In the genomic region with DNA sequence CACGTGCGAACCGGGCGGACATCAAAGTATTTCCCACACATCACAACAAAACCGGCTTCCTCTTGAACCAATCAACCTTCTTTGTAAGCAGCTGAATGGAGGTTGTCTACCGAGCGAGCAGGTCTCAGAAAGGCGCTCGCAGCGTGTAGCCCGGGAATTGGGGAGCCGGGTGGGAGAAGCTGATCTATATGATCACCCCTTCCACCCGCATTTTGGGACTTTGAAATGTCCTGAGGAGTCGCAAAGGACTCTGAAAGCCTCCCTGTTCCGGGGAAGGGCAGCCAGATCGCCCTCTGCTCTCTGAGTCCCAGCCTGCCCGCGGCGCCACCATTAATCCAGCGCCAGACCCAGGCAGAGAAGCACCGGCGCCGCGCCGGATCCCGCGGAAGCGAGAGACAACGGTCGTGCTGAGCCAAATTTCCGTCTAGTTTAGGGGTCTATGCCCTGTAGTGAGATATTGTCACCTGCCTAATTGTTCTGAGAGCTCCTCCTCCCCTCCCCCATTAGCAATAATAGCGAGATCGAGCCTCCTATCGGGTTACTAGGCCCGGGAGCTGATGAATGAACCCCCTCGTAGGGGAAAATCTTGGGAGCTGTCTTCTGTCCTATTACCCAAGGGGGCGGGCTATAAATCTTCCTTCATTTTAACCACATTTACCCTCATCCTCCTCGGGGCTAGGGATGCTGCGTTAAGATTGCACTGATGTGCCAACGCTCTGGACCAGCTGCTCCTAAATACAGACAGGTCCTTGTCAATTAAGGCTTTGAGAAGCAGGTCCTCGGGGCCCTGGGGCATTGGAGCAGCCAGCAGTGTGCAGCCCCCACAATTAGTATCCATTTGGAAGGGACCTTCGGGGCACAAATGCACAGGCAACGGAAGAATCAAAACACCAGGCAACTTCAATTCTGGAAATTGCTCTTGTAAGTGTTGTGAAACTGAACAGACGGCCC, we compare ENCODE assay signal across 10 mouse cellular contexts. TPM values are rescaled to one million over a fixed set of nuclear protein-coding genes. Genes with fewer than 3 reads are reported as not detected.
DNase-seq lines count a peak whose midpoint lies in the region; ATAC-seq lines count a peak whose summit lies in the region.
"Had no signal": no experiment of that assay in that cellular context is flagged by ENCODE, and none has a peak within 500 bp of the region (broad histone marks: within the 10 kb centered on the region; RNA-seq: fewer than 3 reads in every experiment).

No protein-coding gene starts in this region.

- no peak overlapping the region for H3K27ac ChIP-seq in embryonic facial prominence, embryonic 11.5 days (replicated peaks; ENCODE audit: low read depth, low read length)
- peak overlapping the region; percentile 61 for H3K27ac ChIP-seq in intestine, embryonic 14.5 days (ENCODE audit: low read depth)
- no peak overlapping the region for H3K27ac ChIP-seq in midbrain, embryonic 15.5 days

- peaks cover 3% of the 10 kb centered on the region; the same call in 1 of the 2 replicates for H3K9me3 ChIP-seq in embryonic facial prominence, embryonic 11.5 days (replicated peaks; ENCODE audit: control insufficient read depth, low read length)
- peaks cover 7% of the 10 kb centered on the region for H3K9me3 ChIP-seq in intestine, embryonic 14.5 days (ENCODE audit: control insufficient read depth, low read length)
- no peaks in the 10 kb centered on the region for H3K9me3 ChIP-seq in midbrain, embryonic 15.5 days

- no peaks in the 10 kb centered on the region for H3K36me3 ChIP-seq in embryonic facial prominence, embryonic 11.5 days (replicated peaks; ENCODE audit: control insufficient read depth, insufficient read depth, low read depth, low read length)
- no peaks in the 10 kb centered on the region for H3K36me3 ChIP-seq in intestine, embryonic 14.5 days (ENCODE audit: control insufficient read depth, insufficient read depth, low read length)
- no peaks in the 10 kb centered on the region for H3K36me3 ChIP-seq in midbrain, embryonic 15.5 days (replicated peaks)

- intact Hi-C loops in left cerebral cortex, postnatal 14 days (cut with DNase I), result no loop called here

- WGBS in embryonic facial prominence, embryonic 11.5 days, result under 1% methylated on average over 44 of the region's 44 CpGs
- 1% methylated on average over 44 of the region's 44 CpGs for WGBS in intestine, embryonic 14.5 days
- WGBS in midbrain, embryonic 15.5 days, result 2% methylated on average over 44 of the region's 44 CpGs

- no peaks in the 10 kb centered on the region; the same call in 1 of the 2 replicates for H3K4me1 ChIP-seq in embryonic facial prominence, embryonic 11.5 days (ENCODE audit: control insufficient read depth, insufficient read depth, low read length)
- H3K4me1 ChIP-seq in intestine, embryonic 14.5 days (replicated peaks; ENCODE audit: control insufficient read depth, insufficient read depth, low read length), result 0 out of 2 replicates have a peak, but pooled peaks cover 2% of the 10 kb centered on the region
- H3K4me1 ChIP-seq in midbrain, embryonic 15.5 days, result peaks cover 11% of the 10 kb centered on the region

- no peak overlapping the region for H3K9ac ChIP-seq in embryonic facial prominence, embryonic 11.5 days (replicated peaks; ENCODE audit: low read length)
- no peak overlapping the region for H3K9ac ChIP-seq in intestine, embryonic 14.5 days (ENCODE audit: low read length)
- no peak overlapping the region for H3K9ac ChIP-seq in midbrain, embryonic 15.5 days

- H3K27me3 ChIP-seq in embryonic facial prominence, embryonic 11.5 days (ENCODE audit: control insufficient read depth, insufficient read depth, low read length), result peaks cover 80% of the 10 kb centered on the region
- H3K27me3 ChIP-seq in intestine, embryonic 14.5 days (replicated peaks; ENCODE audit: control insufficient read depth, insufficient read depth, low read length), result peaks cover 98% of the 10 kb centered on the region
- H3K27me3 ChIP-seq in midbrain, embryonic 15.5 days (replicated peaks), result peaks cover 92% of the 10 kb centered on the region

- H3K4me3 ChIP-seq in embryonic facial prominence, embryonic 11.5 days (ENCODE audit: low read depth, low read length), result peak overlapping the region; percentile 5; the same call in 1 of the 2 replicates
- H3K4me3 ChIP-seq in intestine, embryonic 14.5 days (ENCODE audit: low read depth, low read length), result peak overlapping the region; percentile 14
- peak overlapping the region; percentile 23 for H3K4me3 ChIP-seq in midbrain, embryonic 15.5 days
- H3K4me3 ChIP-seq: erythroblast, embryonic 14.5 days; myocyte had no signal

- peak; percentile 20 for DNase-seq in kidney, adult 9 months
- no peak for DNase-seq in kidney, adult 11 months
- peak; percentile 54 for DNase-seq in embryonic facial prominence, embryonic 11.5 days (ENCODE audit: low spot score)
- peak; percentile 76 for DNase-seq in intestine, embryonic 14.5 days (ENCODE audit: low spot score)
- DNase-seq in layer of hippocampus, postnatal 25 days (ENCODE audit: extremely low spot score in 1 of 2, low spot score in 1 of 2), result no peak
- no peak for DNase-seq in left cerebral cortex, postnatal 14 days (ENCODE audit: low spot score in 2 of 2)
- no peak for DNase-seq in spleen, adult 12 weeks (ENCODE audit: low spot score)

- peak overlapping the region; percentile 34 for H3K4me2 ChIP-seq in embryonic facial prominence, embryonic 11.5 days (ENCODE audit: low read depth, low read length)
- H3K4me2 ChIP-seq in intestine, embryonic 14.5 days (ENCODE audit: low read length), result peak overlapping the region; percentile 35
- H3K4me2 ChIP-seq in midbrain, embryonic 15.5 days, result peak overlapping the region; percentile 43

- ATAC-seq in embryonic facial prominence, embryonic 11.5 days (replicated peaks; ENCODE audit: insufficient number of reproducible peaks, low FRiP score, low TSS enrichment, low read depth), result 0 out of 2 replicates have a peak, but pooled peaks have one; percentile 53
- peak; percentile 80 for ATAC-seq in intestine, embryonic 14.5 days (replicated peaks; ENCODE audit: low FRiP score, low TSS enrichment, low read depth)
- ATAC-seq in midbrain, embryonic 15.5 days (replicated peaks), result 0 out of 2 replicates have a peak, but pooled peaks have one; percentile 56

RNA-seq across cellular contexts. Expression of gene Tmem33, which starts 37.6 kb away (rescaled TPM):
- polyA plus RNA-seq in embryonic facial prominence, embryonic 11.5 days (2014; fragmentation: Nextera tagmentation; extraction: Ambion mirVana), result 91.4 and 101 TPM in 2 replicates
- polyA plus RNA-seq in intestine, embryonic 14.5 days (2014; fragmentation: Nextera tagmentation; extraction: Ambion mirVana), result 85.9 and 87.8 TPM in 2 replicates
- 66.9 and 71.9 TPM in 2 replicates for polyA plus RNA-seq in midbrain, embryonic 15.5 days (2015; fragmentation: Nextera tagmentation; extraction: Ambion mirVana)
- 10 to 100 TPM; 84.4 to 97.2 TPM for total RNA-seq in layer of hippocampus, postnatal 25 days (2021)
- 10 to 100 TPM; 83.7 to 86.8 TPM for total RNA-seq in left cerebral cortex, postnatal 14 days (2021)

Comparison
In these comparisons a context has a peak if more than half of its experiments do, and no peak if none do; other contexts are left out.
1. DNase-seq: peak in kidney, adult 9 months (single experiment), embryonic facial prominence, embryonic 11.5 days (single experiment) and intestine, embryonic 14.5 days (single experiment); none in kidney, adult 11 months (single experiment), layer of hippocampus, postnatal 25 days (0 of 2), left cerebral cortex, postnatal 14 days (0 of 2) and spleen, adult 12 weeks (single experiment).
2. Peak in every context shown above with its lines, with median percentiles within 50 percentile points of each other: ATAC-seq, H3K4me2 ChIP-seq and H3K4me3 ChIP-seq.